Mouse (Mus musculus) retina, adult 2 months (tissue): ENCODE data around the gene Adamtsl3.

Source experiments
- DNase-seq: peaks from one replicate; pipeline ENCODE4 v3.0.0-alpha.2; 2012; ENCODE audit warnings: low read depth, low spot score

Adamtsl3 gene

DNA sequence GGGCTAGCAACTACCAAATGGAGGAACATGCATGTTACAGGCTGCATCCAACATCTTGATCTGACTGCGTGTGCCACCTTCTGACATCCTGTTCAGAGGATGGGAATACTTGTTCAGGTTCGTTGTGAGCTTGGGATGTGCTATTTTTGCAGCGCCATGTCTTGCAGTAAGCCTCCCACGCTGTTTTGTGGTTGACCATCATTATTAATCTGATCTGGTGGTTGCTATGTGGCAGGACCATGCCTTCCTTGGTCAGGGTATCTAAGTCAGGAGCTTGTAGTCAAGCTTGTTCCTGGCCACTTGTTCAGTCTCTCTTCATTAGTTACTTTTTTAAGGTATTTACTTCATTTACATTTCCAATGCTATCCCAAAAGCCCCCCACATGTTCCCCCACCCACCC lies 24.7 kb downstream of the Adamtsl3 start:
- DNase-seq: no peak

DNA sequence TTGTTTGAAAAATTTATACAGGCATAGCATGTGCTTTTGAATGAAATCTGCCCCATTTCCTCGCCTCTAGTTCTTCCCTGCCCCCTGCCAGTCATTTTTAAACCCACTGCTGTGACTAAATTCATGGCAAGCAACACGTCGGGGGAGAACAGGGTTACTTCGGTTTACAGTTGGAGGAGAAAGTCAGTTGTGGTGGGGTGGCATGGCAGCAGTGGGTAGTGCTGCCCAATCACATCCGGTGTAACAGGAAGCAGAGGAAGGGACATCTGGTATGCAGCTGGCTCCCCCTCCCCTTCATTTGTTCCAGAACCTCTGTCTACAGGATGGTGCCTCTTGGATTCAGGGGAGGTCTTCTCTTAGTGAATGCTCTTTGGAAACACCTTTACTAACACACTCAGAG lies 25.6 kb downstream of the Adamtsl3 start:
- DNase-seq: no peak

DNA sequence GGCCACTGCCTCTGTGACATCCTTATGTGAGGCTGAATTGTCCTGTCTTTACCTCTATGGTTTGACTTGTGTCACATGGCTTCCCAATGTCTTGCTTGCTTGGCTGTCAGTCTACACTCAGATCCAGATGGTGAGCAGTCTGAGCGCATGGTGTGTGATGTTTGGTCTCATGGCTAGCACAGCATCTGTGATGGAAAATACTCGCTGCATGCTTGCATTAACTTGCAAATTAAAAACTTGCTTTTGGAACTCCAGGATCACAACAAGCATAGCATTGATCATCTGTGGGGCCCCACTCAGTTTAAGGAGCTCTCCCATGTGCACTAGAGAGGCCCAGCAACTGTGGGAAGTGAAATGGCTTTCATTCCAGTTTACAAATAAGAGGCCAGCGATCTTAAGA lies 29.1 kb downstream of the Adamtsl3 start:
- DNase-seq: no peak

GRCm38 (mm10) chr7:82366056-82366455 lies 30.6 kb downstream of the Adamtsl3 start:
- DNase-seq: no peak

- no peak for DNase-seq
Measured at GRCm38 (mm10) chr7:82366471-82366870, 31.0 kb downstream of the Adamtsl3 start.

GRCm38 (mm10) chr7:82368047-82368446 lies 32.6 kb downstream of the Adamtsl3 start:
- DNase-seq: no peak

- DNase-seq: no peak
Measured at GRCm38 (mm10) chr7:82370132-82370531, 34.6 kb downstream of the Adamtsl3 start.

- DNase-seq: no peak
Measured at GRCm38 (mm10) chr7:82371411-82371810, 35.9 kb downstream of the Adamtsl3 start.

DNA sequence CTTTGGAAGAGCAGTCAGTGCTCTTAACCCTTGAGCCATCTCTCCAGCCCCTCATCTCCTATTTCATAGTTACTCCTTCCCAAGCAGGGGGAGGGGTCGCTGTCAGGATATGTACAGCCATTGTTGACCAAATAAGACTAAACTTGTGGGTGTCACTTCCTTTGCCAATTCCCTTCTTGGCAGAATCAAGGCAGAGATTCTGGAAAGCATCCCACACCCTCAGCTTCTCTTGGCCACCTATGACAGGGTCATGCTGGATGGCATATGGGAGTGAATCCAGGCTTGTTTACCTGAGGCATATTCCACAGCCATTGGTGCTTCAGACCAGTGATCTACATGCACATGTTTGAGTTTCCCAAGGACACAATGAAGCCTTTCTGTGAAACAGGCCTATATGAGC lies 42.8 kb downstream of the Adamtsl3 start:
- no peak for DNase-seq

- no peak for DNase-seq
Measured at GRCm38 (mm10) chr7:82379765-82380164, 44.3 kb downstream of the Adamtsl3 start.

- no peak for DNase-seq
Measured at GRCm38 (mm10) chr7:82382843-82383535, 47.5 kb downstream of the Adamtsl3 start.

- DNase-seq: no peak
Measured at GRCm38 (mm10) chr7:82383536-82383848, 48.0 kb downstream of the Adamtsl3 start.

- DNase-seq: no peak
Measured at GRCm38 (mm10) chr7:82387121-82387520, 51.6 kb downstream of the Adamtsl3 start.

DNA sequence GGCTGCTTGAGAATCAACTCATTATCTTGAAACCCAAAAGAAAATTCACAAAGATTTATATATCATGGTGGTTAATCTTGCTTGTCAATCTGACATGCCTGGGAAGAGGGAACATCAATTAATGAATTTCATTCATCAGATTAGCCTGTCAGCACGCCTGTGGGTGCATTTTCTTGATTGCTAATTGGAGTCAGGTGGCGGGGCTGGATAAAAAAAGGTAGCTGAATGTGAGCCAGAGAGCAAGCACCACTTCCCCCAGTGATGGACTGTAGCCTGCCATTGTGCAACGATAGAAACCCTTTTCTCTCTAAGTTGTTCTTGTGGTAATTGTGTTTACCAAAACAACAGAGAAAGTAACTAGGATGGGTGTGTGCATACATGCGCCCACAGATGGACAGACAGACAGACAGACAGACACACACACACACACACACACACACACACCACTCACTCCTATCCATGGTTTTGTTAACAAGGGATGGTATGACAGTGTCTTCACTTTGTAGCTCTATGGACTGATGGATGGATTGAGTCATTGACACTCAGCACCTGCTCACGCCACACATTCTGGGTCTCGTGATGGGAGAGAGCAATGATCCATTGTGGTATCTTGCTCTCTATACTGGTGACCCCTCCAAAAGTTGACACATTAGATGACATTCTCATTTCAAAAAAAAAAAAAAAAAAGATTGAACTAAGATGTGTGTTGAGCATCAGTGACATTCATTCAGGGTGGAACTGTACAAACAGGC lies 59.1 kb downstream of the Adamtsl3 start:
- DNase-seq: no peak

- no peak for DNase-seq
Measured at GRCm38 (mm10) chr7:82395239-82395638, 59.7 kb downstream of the Adamtsl3 start.

- DNase-seq: no peak
Measured at GRCm38 (mm10) chr7:82395751-82396512, 60.4 kb downstream of the Adamtsl3 start.

DNA sequence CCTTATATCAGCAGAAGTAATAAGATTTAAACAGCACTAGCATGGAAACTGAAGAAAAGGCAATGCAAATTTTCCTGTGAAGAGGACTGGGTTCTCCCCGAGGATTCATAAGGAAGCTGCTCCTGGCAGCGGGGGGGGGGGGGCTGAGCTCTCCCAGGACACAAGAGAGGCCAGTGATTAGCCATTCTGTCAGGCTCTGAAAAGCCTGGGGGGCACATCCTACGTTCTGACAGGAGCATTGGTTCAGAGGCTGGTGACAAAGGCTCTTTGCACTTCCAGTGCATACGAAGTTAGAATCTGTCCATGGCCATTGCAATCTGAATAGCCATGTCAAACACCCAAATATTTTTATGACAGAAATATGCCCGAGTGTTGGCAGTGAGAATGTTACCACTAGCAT lies 61.4 kb downstream of the Adamtsl3 start:
- no peak for DNase-seq

DNA sequence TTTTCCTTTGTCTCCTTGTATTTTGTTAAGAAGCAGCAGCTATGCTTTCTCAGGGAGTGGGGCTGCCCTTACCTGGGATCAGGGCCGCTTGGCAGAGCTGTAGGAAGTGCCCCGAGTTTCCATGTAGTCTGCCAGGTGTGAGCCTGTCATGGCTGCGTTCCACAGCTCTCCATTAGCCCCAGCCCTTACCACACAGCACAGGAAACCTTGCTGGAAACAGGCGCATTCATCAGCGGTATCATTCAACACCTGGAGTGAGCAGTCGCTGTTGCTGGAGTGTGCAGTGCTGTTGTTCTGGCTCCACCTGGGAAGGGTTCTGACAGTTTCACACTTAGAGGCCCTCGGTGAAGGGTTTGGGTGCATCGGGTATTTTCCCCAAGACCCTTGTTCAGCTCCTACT lies 62.1 kb downstream of the Adamtsl3 start:
- DNase-seq: no peak

- DNase-seq: no peak
Measured at GRCm38 (mm10) chr7:82405466-82406045, 70.1 kb downstream of the Adamtsl3 start.

DNA sequence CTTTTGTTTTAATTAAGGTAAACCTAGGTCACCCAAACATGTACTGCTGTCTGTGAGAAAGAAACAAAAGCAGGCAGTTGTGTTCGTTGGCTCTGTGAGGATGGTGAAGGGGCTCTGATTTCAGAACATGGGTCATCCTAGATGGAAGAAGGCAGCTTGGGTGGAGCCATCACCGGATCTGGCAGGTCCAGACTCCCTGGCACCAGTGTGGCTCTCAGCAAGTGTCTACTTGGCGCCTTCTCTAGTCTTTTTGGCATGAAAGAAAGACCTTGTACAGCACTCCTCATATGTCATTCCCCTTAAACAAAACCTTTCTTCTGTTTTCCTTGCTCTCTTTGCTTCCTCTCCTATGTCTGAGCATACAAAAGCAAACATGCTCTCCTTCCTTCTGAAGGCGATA lies 75.5 kb downstream of the Adamtsl3 start:
- no peak for DNase-seq

GRCm38 (mm10) chr7:82416653-82417052 lies 81.2 kb downstream of the Adamtsl3 start:
- no peak for DNase-seq

- DNase-seq: no peak
Measured at GRCm38 (mm10) chr7:82417053-82417452, 81.6 kb downstream of the Adamtsl3 start.
